Mouse (Mus musculus): ENCODE measurements around the gene Vmn1r18. TPM values are rescaled to one million over a fixed set of nuclear protein-coding genes. Genes with fewer than 3 reads are reported as not detected.

Vmn1r18 gene
- total and polyA plus RNA-seq, 2 experiments from 2014 or later = not detected

- Histone ChIP-seq H3K4me2 (ENCODE audit: low read depth) (no peak overlapping the region), H3K4me3 (ENCODE audit: low read depth, low read length) (no peak overlapping the region), H3K27me3 (ENCODE audit: insufficient read depth, low read length) (no peaks in the 10 kb centered on the region), H3K9ac (no peak overlapping the region), H3K4me1 (ENCODE audit: insufficient read depth) (no peaks in the 10 kb centered on the region), H3K27ac (ENCODE audit: low read depth, low read length) (no peak overlapping the region), H3K36me3 (ENCODE audit: insufficient read depth) (no peaks in the 10 kb centered on the region), H3K9me3 (ENCODE audit: low read length) (no peaks in the 10 kb centered on the region)
- DNase-seq (no peak), ATAC-seq (no peak)
- TF ChIP-seq CTCF (IDR thresholded peaks at IDR 0.05; ENCODE audit: low read depth) = no peak
- 55% methylated on average over 2 of the region's 2 CpGs for WGBS
Observed at GRCm38 (mm10) chr6:57356864-57357263, 38.7 kb downstream of the Vmn1r18 start.

- no peak within 1 kb of the TSS for H3K9ac ChIP-seq
- no peak for ATAC-seq
- no peak within 1 kb of the TSS for H3K27ac ChIP-seq (ENCODE audit: low read depth, low read length)
- DNase-seq = no peak
- no peaks in the 10 kb centered on the region for H3K36me3 ChIP-seq (ENCODE audit: insufficient read depth)
- H3K4me1 ChIP-seq (ENCODE audit: insufficient read depth) = no peaks in the 10 kb centered on the region
- no peak within 1 kb of the TSS for H3K4me3 ChIP-seq (ENCODE audit: low read depth, low read length)
- no peaks in the 10 kb centered on the region for H3K27me3 ChIP-seq (ENCODE audit: insufficient read depth, low read length)
- TF ChIP-seq CTCF (IDR thresholded peaks at IDR 0.05; ENCODE audit: low read depth) = no peak
- no peaks in the 10 kb centered on the region for H3K9me3 ChIP-seq (ENCODE audit: low read length)
- H3K4me2 ChIP-seq (ENCODE audit: low read depth) = no peak within 1 kb of the TSS
- 80% methylated on average over 3 of the region's 3 CpGs for WGBS
Observed at GRCm38 (mm10) chr6:57329394-57329793, 66.2 kb downstream of the Vmn1r18 start, which contains the start of gene Vmn1r16. TSS of gene Vmn1r16 (minus strand) at chr6:57329494.

Other genes starting within 250 kb of the Vmn1r18 start
- gene Vmn1r12, start 238.9 kb downstream of the Vmn1r18 start, total RNA-seq (2014; rRNA removed) = not detected in 2 replicates
- gene Vmn1r12, start 238.9 kb downstream of the Vmn1r18 start, polyA plus RNA-seq (2015; fragmentation: Nextera tagmentation; extraction: Ambion mirVana) = not detected in 2 replicates
- not detected in 2 replicates for gene Vmn1r13, start 192.5 kb downstream of the Vmn1r18 start, total RNA-seq (2014; rRNA removed)
- gene Vmn1r13, start 192.5 kb downstream of the Vmn1r18 start, polyA plus RNA-seq (2015; fragmentation: Nextera tagmentation; extraction: Ambion mirVana) = not detected in 2 replicates
- not detected in 2 replicates for gene Vmn1r14, start 164.1 kb downstream of the Vmn1r18 start, total RNA-seq (2014; rRNA removed)
- not detected in 2 replicates for gene Vmn1r14, start 164.1 kb downstream of the Vmn1r18 start, polyA plus RNA-seq (2015; fragmentation: Nextera tagmentation; extraction: Ambion mirVana)
- not detected in 2 replicates for gene Vmn1r15, start 137.8 kb downstream of the Vmn1r18 start, total RNA-seq (2014; rRNA removed)
- not detected in 2 replicates for gene Vmn1r15, start 137.8 kb downstream of the Vmn1r18 start, polyA plus RNA-seq (2015; fragmentation: Nextera tagmentation; extraction: Ambion mirVana)
- gene Vmn1r16, start 66.3 kb downstream of the Vmn1r18 start, total RNA-seq (2014; rRNA removed) = not detected in 2 replicates
- not detected in 2 replicates for gene Vmn1r16, start 66.3 kb downstream of the Vmn1r18 start, polyA plus RNA-seq (2015; fragmentation: Nextera tagmentation; extraction: Ambion mirVana)
- not detected in 2 replicates for gene Vmn1r17, start 32.1 kb downstream of the Vmn1r18 start, total RNA-seq (2014; rRNA removed)
- gene Vmn1r17, start 32.1 kb downstream of the Vmn1r18 start, polyA plus RNA-seq (2015; fragmentation: Nextera tagmentation; extraction: Ambion mirVana) = not detected in 2 replicates
- gene Vmn1r19, start 8.0 kb upstream of the Vmn1r18 start, total RNA-seq (2014; rRNA removed) = not detected in 2 replicates
- not detected in 2 replicates for gene Vmn1r19, start 8.0 kb upstream of the Vmn1r18 start, polyA plus RNA-seq (2015; fragmentation: Nextera tagmentation; extraction: Ambion mirVana)
- not detected in 2 replicates for gene Vmn1r20, start 33.1 kb upstream of the Vmn1r18 start, total RNA-seq (2014; rRNA removed)
- not detected in 2 replicates for gene Vmn1r20, start 33.1 kb upstream of the Vmn1r18 start, polyA plus RNA-seq (2015; fragmentation: Nextera tagmentation; extraction: Ambion mirVana)
- 13.6 and 15.8 TPM in 2 replicates for gene Ppm1k, start 139.7 kb upstream of the Vmn1r18 start, total RNA-seq (2014; rRNA removed)
- gene Ppm1k, start 139.7 kb upstream of the Vmn1r18 start, polyA plus RNA-seq (2015; fragmentation: Nextera tagmentation; extraction: Ambion mirVana) = 3.3 and 5.7 TPM in 2 replicates
- gene Herc6, start 185.2 kb upstream of the Vmn1r18 start, total RNA-seq (2014; rRNA removed) = 1.8 and 2.2 TPM in 2 replicates
- gene Herc6, start 185.2 kb upstream of the Vmn1r18 start, polyA plus RNA-seq (2015; fragmentation: Nextera tagmentation; extraction: Ambion mirVana) = 0.73 and 1.1 TPM in 2 replicates